Mouse (Mus musculus) spleen, adult 2 months (tissue): ENCODE data around the gene Cdk5r1. TPM values are rescaled to one million over a fixed set of nuclear protein-coding genes. Genes with fewer than 3 reads are reported as not detected.

Source experiments
- DNase-seq, 2 experiments: peaks; one replicate each; pipeline versions ENCODE4 v3.0.0 to v3.0.0-alpha.2; 2012 to 2021; ENCODE audit warnings: low spot score in 2 of 2, low read depth in 1 of 2
- H3K27ac ChIP-seq: fragments of 200-500 bp; 2 replicates; pipeline ENCODE4 v1.5.1; 2012; ENCODE audit warnings: low read length, inconsistent platforms; ENCODE audit not compliant: insufficient read depth
- H3K27me3 ChIP-seq: fragments of 200-500 bp; 2 replicates; pipeline ENCODE4 v1.6.1; 2012; ENCODE audit warnings: mild to moderate bottlenecking, moderate library complexity, low read length, inconsistent platforms; ENCODE audit not compliant: control insufficient read depth, insufficient read depth
- H3K36me3 ChIP-seq: fragments of 200-500 bp; 2 replicates; pipeline ENCODE4 v1.6.1; 2012; ENCODE audit warnings: mild to moderate bottlenecking, low read length, inconsistent platforms; ENCODE audit not compliant: control insufficient read depth, insufficient read depth
- H3K4me1 ChIP-seq: fragments of 200-500 bp; 2 replicates; pipeline ENCODE4 v1.6.1; 2011; ENCODE audit warnings: inconsistent platforms; ENCODE audit not compliant: control insufficient read depth, insufficient read depth, insufficient read length
- H3K4me3 ChIP-seq: fragments of 200-500 bp; 2 replicates; pipeline ENCODE4 v1.5.1; 2011; ENCODE audit warnings: mild to moderate bottlenecking, inconsistent platforms; ENCODE audit not compliant: insufficient read depth, insufficient read length; ENCODE audit errors: extremely low read depth
- CTCF ChIP-seq: fragments of 200-500 bp; IDR thresholded peaks from 2 replicates; pipeline ENCODE4 v1.5.1; 2011; ENCODE audit warnings: mild to moderate bottlenecking, inconsistent platforms; ENCODE audit not compliant: insufficient read depth, insufficient read length, insufficient replicate concordance; ENCODE audit errors: extremely low read depth
- POLR2A ChIP-seq: fragments of 200-500 bp; IDR thresholded peaks from 2 replicates; pipeline ENCODE4 v1.6.1; 2011; ENCODE audit warnings: low read depth, low read length, inconsistent platforms
- WGBS: fragments of 180-500 bp; shearing (Covaris S2); methylation state at CpG from one replicate; pipeline ENCODE4 v1.1.7; 2018; 5-methylcytosine and 5-hydroxymethylcytosine counted together
- polyA plus RNA-seq: library from polyadenylated mRNA; depleted of rRNA; stranded (reverse); fragments of >200 nt; gene quantifications from 2 replicates; pipeline ENCODE4 v1.2.3, GENCODE M21; 2012; rRNA removed

Gene Cdk5r1
- 4.7 and 9.2 TPM in 2 replicates for polyA plus RNA-seq

DNA sequence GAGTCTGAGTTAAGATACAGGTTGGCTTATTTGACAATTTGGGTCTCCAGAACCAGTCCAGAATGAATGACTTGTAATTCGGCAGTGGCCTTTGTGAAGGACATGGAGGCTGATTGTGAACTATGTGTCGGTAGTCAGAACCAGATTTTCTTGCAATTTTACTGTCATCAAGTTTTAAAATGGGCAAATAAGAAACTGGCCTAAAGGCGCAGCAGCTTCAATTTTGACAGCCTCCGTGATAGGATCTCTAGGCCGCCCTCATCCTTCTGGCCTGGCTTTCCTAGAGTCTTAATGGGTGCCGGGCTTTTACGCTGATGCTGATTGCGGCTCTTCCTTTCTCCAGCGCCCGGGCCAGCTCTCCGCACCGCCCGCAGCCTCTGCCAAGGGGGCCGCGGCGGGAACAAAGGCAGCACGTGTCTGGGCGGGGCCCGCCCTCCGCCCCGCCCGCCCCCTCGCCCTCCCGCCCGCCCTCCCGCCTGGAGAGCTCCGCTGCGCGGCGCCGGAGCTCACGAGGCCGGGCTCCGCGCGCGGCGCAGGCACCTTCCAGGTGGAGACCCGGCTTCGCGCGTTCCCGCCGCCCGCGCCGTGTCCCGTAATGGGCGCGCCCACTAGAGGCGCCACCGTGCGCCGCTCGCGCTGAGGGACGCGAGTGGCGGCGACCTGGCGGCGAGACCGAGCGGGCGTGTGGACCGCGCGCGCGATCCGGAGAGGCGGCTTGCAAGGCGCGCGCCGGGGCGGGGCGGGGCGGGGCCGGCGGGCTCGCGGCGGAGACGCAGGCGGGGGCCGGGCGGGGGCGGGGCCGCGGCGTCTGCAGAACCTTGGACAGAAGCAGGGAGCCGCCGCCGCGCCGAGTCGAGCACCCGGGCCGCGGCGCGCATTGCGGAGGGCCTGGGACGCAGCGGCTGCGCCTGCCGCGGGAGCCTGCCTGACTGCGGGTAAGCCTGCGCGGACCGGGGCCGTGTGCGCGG lies at the start of gene Cdk5r1:
Gene Cdk5r1 (plus strand): TSS at position 802 of the 968 bp plus-strand sequence.
- Histone ChIP-seq H3K4me3 (peak within 1 kb of the TSS; percentile 85), H3K27ac (peak within 1 kb of the TSS; percentile 42; the same call in 1 of the 2 replicates), H3K36me3 (peaks cover 8% of the 10 kb centered on the region), H3K27me3 (no peaks in the 10 kb centered on the region), H3K4me1 (peaks cover 10% of the 10 kb centered on the region)
- WGBS, result 3% methylated on average over 80 of the region's 116 CpGs
- peak; percentile 80 for DNase-seq
- TF ChIP-seq CTCF (peak; percentile 52; the same call in 1 of the 2 replicates), POLR2A (no peak)

DNA sequence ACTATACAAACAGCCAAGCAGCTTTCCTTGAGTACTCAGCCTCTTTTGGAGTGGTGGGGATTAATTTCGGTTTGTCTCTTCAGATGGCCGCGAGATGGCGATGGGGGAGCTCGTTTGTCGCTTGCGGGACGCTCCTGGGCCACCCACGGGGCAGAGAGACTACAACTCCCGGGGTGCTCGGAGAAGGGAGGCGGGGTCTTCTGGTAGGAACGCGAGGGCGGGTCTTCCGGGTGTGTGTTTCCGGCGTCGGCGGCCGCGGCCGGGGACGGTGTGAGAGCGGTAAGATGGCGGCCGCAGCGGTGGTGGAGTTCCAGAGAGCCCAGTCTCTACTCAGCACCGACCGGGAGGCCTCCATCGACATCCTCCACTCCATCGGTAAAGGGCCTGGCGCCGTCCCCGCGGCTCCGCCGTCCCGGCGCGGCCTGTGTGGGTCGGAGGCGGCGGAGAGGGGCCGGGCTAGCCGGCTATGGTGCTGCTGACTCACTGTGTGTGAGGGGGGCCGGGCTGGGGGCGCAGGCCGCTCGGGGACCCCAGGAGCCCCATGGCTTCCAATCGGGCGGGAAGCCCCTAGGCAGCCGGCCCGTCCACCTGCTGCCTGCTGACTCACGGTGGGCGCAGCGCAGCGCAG lies 48.3 kb upstream of the Cdk5r1 start, which contains the start of gene Psmd11:
Gene Psmd11 (plus strand): TSS at position 235 of the 628 bp plus-strand sequence.
- peak; percentile 91 to 95 for DNase-seq
- TF ChIP-seq CTCF, result peak; percentile 66; the same call in 1 of the 2 replicates
- TF ChIP-seq POLR2A, result peak; percentile 64
- WGBS, result under 1% methylated on average over 57 of the region's 58 CpGs

DNA sequence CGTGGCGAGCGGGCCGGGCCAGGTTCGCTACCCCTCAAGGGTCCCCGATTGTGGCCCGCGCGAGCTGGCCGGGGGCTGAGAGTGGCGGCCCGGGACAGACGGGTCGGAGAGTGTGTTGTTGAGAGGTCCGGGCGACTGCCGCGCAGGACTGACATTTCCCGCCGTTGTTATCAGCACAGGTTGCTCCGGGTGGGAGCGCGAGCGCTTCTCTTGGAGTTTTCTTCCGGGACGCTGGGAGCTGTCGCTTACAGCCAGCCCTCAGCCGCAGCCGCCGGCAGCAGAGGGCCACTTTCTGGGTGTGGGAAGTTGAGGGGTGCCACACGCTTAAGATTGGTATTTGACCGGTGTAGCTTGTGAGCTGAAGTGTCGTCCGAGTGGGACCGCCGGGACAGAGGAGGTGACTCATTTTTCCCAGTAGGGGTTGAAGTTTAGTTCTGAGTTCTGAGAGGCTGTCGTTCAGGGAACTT lies 47.8 kb upstream of the Cdk5r1 start:
- TF ChIP-seq POLR2A (no peak), CTCF (no peak)
- Histone ChIP-seq H3K4me3 (peak overlapping the region; percentile 94), H3K4me1 (0 out of 2 replicates have a peak, but pooled peaks cover 3% of the 10 kb centered on the region), H3K27me3 (no peaks in the 10 kb centered on the region), H3K36me3 (peaks cover 6% of the 10 kb centered on the region), H3K27ac (peak overlapping the region; percentile 5; the same call in 1 of the 2 replicates)
- DNase-seq, result peak in 1 of 2 experiments; percentile 5
- WGBS, result under 1% methylated on average over 37 of the region's 37 CpGs

More for the DNA sequence above, 48.3 kb upstream of the Cdk5r1 start, which contains the start of gene Psmd11:
- Histone ChIP-seq H3K4me3 (peak within 1 kb of the TSS; percentile 94), H3K27me3 (no peaks in the 10 kb centered on the region), H3K27ac (peak within 1 kb of the TSS; percentile 73), H3K4me1 (0 out of 2 replicates have a peak, but pooled peaks cover 3% of the 10 kb centered on the region), H3K36me3 (peaks cover 6% of the 10 kb centered on the region)

DNA sequence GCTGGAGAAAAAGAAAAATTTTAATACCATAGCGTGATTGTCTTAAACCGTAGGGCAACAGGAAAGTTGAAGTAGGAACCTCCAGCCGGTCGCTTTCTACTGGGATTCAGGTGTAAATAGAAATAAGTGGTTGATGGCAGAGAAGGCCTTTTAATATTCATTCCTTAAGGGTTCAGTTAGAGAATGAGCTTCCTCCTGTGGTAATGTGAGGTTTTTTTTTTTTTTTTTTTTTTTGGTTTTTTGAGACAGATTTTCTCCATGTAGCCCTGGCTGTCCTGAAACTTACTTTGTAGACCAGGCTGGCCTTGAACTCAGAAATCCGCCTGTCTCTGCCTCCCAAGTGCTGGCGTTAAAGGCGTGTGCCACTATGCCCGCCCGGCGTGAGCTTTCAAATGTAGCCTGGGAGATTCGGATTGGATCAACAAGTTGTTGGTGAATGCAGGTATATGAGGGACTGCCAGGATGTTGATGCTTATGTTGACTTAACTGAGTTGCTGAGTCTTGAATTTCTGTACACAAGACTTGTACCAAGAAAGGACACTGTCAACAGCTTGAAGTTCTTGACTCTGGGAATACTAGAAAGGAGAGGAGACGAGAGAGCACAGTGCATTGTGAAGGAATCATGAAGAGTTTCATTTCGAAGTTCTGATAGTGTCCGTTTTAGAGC lies 47.2 kb upstream of the Cdk5r1 start:
- TF ChIP-seq POLR2A (no peak), CTCF (no peak)
- Histone ChIP-seq H3K27ac (no peak overlapping the region), H3K27me3 (no peaks in the 10 kb centered on the region), H3K4me3 (peak overlapping the region; percentile 94), H3K36me3 (peaks cover 7% of the 10 kb centered on the region), H3K4me1 (0 out of 2 replicates have a peak, but pooled peaks cover 3% of the 10 kb centered on the region)
- 63% methylated on average over 14 of the region's 14 CpGs for WGBS
- no peak for DNase-seq

DNA sequence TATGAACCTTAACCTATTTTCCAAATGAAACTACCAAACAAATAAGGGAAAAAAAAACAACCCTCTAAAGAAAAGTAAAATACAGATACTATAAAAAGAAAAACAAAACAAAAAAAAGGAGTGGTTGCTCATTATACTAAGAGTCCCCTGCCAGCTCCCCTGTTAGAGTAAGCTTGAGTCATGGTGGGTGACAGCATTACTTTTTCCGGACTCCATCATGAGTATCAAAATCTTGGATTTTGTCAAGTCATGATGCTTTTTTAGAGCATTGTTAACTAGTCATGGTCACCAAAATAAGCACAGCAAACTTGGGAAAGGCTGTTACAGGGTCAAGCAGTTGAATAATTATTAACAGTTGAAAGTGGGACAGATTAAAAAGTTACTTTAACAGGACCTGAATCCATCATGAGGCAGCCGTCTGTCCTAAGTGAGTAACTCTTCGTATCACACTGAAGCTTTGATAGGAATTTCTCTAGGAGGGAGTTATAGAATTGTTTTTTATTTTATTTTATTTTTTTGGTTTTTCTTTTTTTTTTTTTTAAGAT lies 46.4 kb upstream of the Cdk5r1 start:
- WGBS, result 91% methylated on average over 3 of the region's 3 CpGs
- Histone ChIP-seq H3K4me1 (0 out of 2 replicates have a peak, but pooled peaks cover 3% of the 10 kb centered on the region), H3K4me3 (no peak overlapping the region), H3K27ac (no peak overlapping the region), H3K27me3 (no peaks in the 10 kb centered on the region), H3K36me3 (peaks cover 7% of the 10 kb centered on the region)
- no peak for TF ChIP-seq POLR2A
- TF ChIP-seq CTCF, result no peak
- DNase-seq, result no peak

DNA sequence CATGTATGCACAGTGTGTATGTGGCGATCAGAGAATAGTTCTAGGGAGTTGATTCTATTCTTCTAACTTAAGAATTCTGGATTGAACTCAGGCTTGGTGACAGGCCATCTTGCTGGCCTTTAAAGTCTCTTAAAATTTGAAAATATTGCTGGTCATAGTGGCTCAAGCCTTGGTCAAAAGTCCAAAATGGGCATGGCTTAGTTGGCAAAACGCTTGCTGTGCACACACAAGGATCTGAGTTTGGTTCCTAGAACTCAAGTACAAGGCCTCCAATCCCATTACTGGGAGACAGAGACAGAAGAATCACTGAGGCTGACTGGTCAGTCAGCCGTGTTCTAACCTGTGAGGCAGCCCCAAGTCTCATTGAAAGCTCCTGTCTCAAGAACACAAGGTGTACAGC lies 29.9 kb upstream of the Cdk5r1 start:
- TF ChIP-seq POLR2A (no peak), CTCF (no peak)
- 96% methylated on average over 3 of the region's 3 CpGs for WGBS
- Histone ChIP-seq H3K27me3 (no peaks in the 10 kb centered on the region), H3K27ac (no peak overlapping the region), H3K4me3 (no peak overlapping the region), H3K4me1 (no peaks in the 10 kb centered on the region), H3K36me3 (peaks cover 16% of the 10 kb centered on the region)
- DNase-seq, result no peak
